8 mouse cellular contexts compared by ENCODE assay signal in genomic region chr19:8770567-8771270, GRCm38 (mm10). TPM values are rescaled to one million over a fixed set of nuclear protein-coding genes. Genes with fewer than 3 reads are reported as not detected.
A peak's percentile ranks its signal among the peaks of the same experiment; 100 is the strongest.
DNase-seq lines count a peak whose midpoint lies in the region; ATAC-seq and TF ChIP-seq lines count a peak whose summit lies in the region.

Tmem223 (plus strand) TSS chr19:8770996.

- peaks cover 10% of the 10 kb centered on the region for H3K4me1 ChIP-seq in hindbrain, embryonic 11.5 days (replicated peaks; ENCODE audit: control insufficient read depth, insufficient read depth, low read length)
- peaks cover 24% of the 10 kb centered on the region for H3K4me1 ChIP-seq in lung, embryonic 16.5 days (replicated peaks; ENCODE audit: control insufficient read depth, insufficient read depth, low read length)
- H3K4me1 ChIP-seq in olfactory bulb, adult 2 months (ENCODE audit: control insufficient read depth, insufficient read depth, low read length), result peaks cover 16% of the 10 kb centered on the region

- H3K36me3 ChIP-seq in hindbrain, embryonic 11.5 days (ENCODE audit: control insufficient read depth, insufficient read depth, low read length), result peaks cover 21% of the 10 kb centered on the region
- H3K36me3 ChIP-seq in lung, embryonic 16.5 days (ENCODE audit: control insufficient read depth, insufficient read depth, low read length), result peaks cover 47% of the 10 kb centered on the region

- peak within 1 kb of the TSS; percentile 62 for H3K4me2 ChIP-seq in hindbrain, embryonic 11.5 days (replicated peaks; ENCODE audit: low read depth, low read length)
- H3K4me2 ChIP-seq in lung, embryonic 16.5 days (ENCODE audit: low read depth, low read length), result peak within 1 kb of the TSS; percentile 55

- WGBS in hindbrain, embryonic 11.5 days, result 22% methylated on average over 29 of the region's 29 CpGs
- 12% methylated on average over 29 of the region's 29 CpGs for WGBS in lung, embryonic 16.5 days
- WGBS in olfactory bulb, adult 2 months, result 17% methylated on average over 29 of the region's 29 CpGs

- peak; percentile 86 for TF ChIP-seq POLR2A in olfactory bulb, adult 2 months (IDR thresholded peaks at IDR 0.05; ENCODE audit: insufficient read depth, low read depth, low read length)

- no peaks in the 10 kb centered on the region for H3K27me3 ChIP-seq in hindbrain, embryonic 11.5 days (ENCODE audit: control insufficient read depth, insufficient read depth, low read length)
- no peaks in the 10 kb centered on the region for H3K27me3 ChIP-seq in lung, embryonic 16.5 days (ENCODE audit: control insufficient read depth, insufficient read depth, low read depth, low read length)

- peak within 1 kb of the TSS; percentile 70 for H3K27ac ChIP-seq in hindbrain, embryonic 11.5 days (ENCODE audit: low read depth, low read length)
- peak within 1 kb of the TSS; percentile 86 for H3K27ac ChIP-seq in lung, embryonic 16.5 days (ENCODE audit: low read length)
- peak within 1 kb of the TSS; percentile 71 for H3K27ac ChIP-seq in olfactory bulb, adult 2 months (ENCODE audit: insufficient read depth, low read depth, low read length)

- DNase-seq in Muller cell, postnatal 12 days (ENCODE audit: inconsistent ontology term), result peak; percentile 70
- peak; percentile 88 for DNase-seq in cerebellum, postnatal 14 days
- DNase-seq in frontal cortex, postnatal 14 days (ENCODE audit: low spot score in 2 of 2), result peak; percentile 58 to 75
- DNase-seq in hindbrain, embryonic 11.5 days (ENCODE audit: low spot score), result peak; percentile 85
- DNase-seq in layer of hippocampus, adult 9-11 months, result peak; percentile 82
- DNase-seq in thymus, adult 18-20 months, result peak; percentile 64 to 76

- peak; percentile 42 for ATAC-seq in hindbrain, embryonic 11.5 days (ENCODE audit: low FRiP score)
- ATAC-seq in lung, embryonic 16.5 days (ENCODE audit: low read depth), result peak; percentile 44; the same call in 1 of the 2 replicates

- H3K4me3 ChIP-seq in hindbrain, embryonic 11.5 days (ENCODE audit: low read depth, low read length), result peak within 1 kb of the TSS; percentile 63
- H3K4me3 ChIP-seq in lung, embryonic 16.5 days (ENCODE audit: low read length), result peak within 1 kb of the TSS; percentile 73
- H3K4me3 ChIP-seq in olfactory bulb, adult 2 months (ENCODE audit: insufficient read depth, low read depth, low read length), result peak within 1 kb of the TSS; percentile 69

- no peak for TF ChIP-seq CTCF in olfactory bulb, adult 2 months (IDR thresholded peaks at IDR 0.05; ENCODE audit: insufficient read depth, low read depth, low read length)

- H3K9ac ChIP-seq in hindbrain, embryonic 11.5 days (ENCODE audit: low read depth, low read length), result peak within 1 kb of the TSS; percentile 77
- H3K9ac ChIP-seq in lung, embryonic 16.5 days (ENCODE audit: low read length), result peak within 1 kb of the TSS; percentile 87

- H3K9me3 ChIP-seq in hindbrain, embryonic 11.5 days (ENCODE audit: control insufficient read depth, low read length), result no peaks in the 10 kb centered on the region
- no peaks in the 10 kb centered on the region for H3K9me3 ChIP-seq in lung, embryonic 16.5 days (ENCODE audit: control insufficient read depth, low read length)

RNA-seq across cellular contexts. Expression of gene Tmem223, which starts in this region (rescaled TPM):
- 192 and 194 TPM in 2 replicates for polyA plus RNA-seq in hindbrain, embryonic 11.5 days (2014; fragmentation: Nextera tagmentation; extraction: Ambion mirVana)
- polyA plus RNA-seq in lung, embryonic 16.5 days (2015; fragmentation: Nextera tagmentation; extraction: Ambion mirVana), result 188 and 194 TPM in 2 replicates
- not detected in 2 replicates for polyA plus RNA-seq in olfactory bulb, adult 2 months (2012; ENCODE audit: insufficient read depth, insufficient read length, low replicate concordance, missing spikeins)

Comparison
In these comparisons a context has a peak if more than half of its experiments do, and no peak if none do; other contexts are left out.
1. Peak in every context shown above with its lines: DNase-seq, ATAC-seq, H3K4me3 ChIP-seq and H3K27ac ChIP-seq.
2. RNA of gene Tmem223 (polyA plus RNA-seq): 192 to 194 TPM in hindbrain, embryonic 11.5 days and 188 to 194 TPM in lung, embryonic 16.5 days; not detected in olfactory bulb, adult 2 months; every median in the first group is over 100 times any median in the second.